Comparison of ENCODE assay signal across 8 mouse cellular contexts in the genomic region with DNA sequence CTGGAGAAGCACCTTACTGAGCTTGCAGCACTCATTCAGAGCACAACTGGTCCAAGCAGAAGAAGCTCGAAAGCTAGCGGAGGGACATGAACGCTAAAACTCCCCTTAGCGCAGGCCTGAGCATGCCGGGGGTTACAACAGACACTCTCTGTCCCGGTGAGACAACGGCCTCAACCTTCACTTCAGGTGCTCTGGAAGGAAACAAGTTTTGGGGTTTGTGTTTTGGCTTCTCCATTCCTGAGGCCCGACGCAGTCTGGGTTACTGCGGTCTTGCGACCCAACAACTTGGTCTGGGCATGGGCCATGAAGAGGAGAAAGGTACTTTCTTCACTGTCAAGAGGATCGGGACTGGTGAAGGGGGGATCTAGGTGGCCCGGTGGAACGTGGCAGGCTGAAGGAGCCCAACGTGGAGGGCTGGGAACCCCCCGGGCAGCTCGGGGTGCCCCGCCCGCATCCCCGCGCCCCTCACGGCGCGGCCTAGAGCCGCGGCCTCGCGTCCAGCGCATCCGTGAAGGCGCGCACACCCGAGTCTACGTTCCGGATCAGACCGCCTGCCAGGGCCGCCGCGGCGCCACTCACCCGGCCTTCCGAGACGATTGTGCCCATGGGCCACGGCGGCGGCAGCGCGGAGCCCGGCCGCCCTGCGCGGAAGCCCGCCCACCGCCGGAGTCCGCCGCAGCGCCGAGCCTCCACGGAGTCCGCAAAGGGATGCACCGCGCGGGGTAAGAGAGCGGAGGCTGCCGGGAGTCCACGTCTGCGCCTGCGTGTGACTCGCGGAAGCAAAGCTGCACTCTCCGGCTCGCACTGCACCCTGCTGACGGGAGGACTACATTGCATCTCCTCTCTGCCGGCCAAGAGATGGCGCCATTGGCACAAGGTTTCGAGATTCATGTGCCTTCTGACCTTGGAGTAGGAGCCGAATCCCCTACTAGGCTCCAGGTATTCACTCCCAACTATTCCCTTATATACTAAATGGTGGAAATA. TPM values are rescaled to one million over a fixed set of nuclear protein-coding genes. Genes with fewer than 3 reads are reported as not detected.
A peak's percentile ranks its signal among the peaks of the same experiment; 100 is the strongest.
DNase-seq lines count a peak whose midpoint lies in the region; ATAC-seq and TF ChIP-seq lines count a peak whose summit lies in the region.

No protein-coding gene starts in this region.

- H3K4me2 ChIP-seq in hindbrain, embryonic 13.5 days: peak overlapping the region; percentile 76

- H3K27ac ChIP-seq in hindbrain, embryonic 13.5 days: peak overlapping the region; percentile 78

- CTCF ChIA-PET in Patski (lab: Charles Lee): interaction anchor here (0.6 to 1.8 kb wide), 12 partner anchors 10 to 116 kb away, joined by 3 to 6 read pairs (median 4); no protein-coding TSS in a partner anchor

- H3K27me3 ChIP-seq in Patski: peaks cover 4% of the 10 kb centered on the region
- H3K27me3 ChIP-seq in hindbrain, embryonic 13.5 days: no peaks in the 10 kb centered on the region

- H3K4me3 ChIP-seq in hindbrain, embryonic 13.5 days: peak overlapping the region; percentile 96

- peak overlapping the region; percentile 93 for H3K9ac ChIP-seq in hindbrain, embryonic 13.5 days

- in situ Hi-C loops in Patski (cut with MboI; ENCODE audit: low pct_unique_long_range_greater_than_20kb): no loop called here

- peaks cover 32% of the 10 kb centered on the region for H3K36me3 ChIP-seq in hindbrain, embryonic 13.5 days

- POLR2A ChIA-PET in Patski (lab: Charles Lee): no interaction called here

- no peaks in the 10 kb centered on the region for H3K9me3 ChIP-seq in hindbrain, embryonic 13.5 days

- ATAC-seq in Patski: peak; percentile 98
- ATAC-seq in hindbrain, embryonic 13.5 days (ENCODE audit: low FRiP score): peak; percentile 100

- DNase-seq in Patski (ENCODE audit: low read depth, low spot score): peak; percentile 60
- DNase-seq in cerebellum, postnatal 14 days: peak; percentile 96 to 98
- DNase-seq in frontal cortex, postnatal 14 days (ENCODE audit: low spot score in 2 of 2): peak; percentile 90 to 93
- DNase-seq in layer of hippocampus, postnatal 25 days (ENCODE audit: extremely low spot score in 1 of 2, low spot score in 1 of 2): peak; percentile 93 to 97
- peak; percentile 94 for DNase-seq in lung, postnatal 25 days (ENCODE audit: low spot score)
- peak; percentile 96 for DNase-seq in retina, embryonic 14.5 days (ENCODE audit: low spot score)
- DNase-seq in thymus, postnatal 4 days: peak; percentile 97

- TF ChIP-seq CTCF in Patski (IDR thresholded peaks at IDR 0.05): peak; percentile 100

- peaks cover 17% of the 10 kb centered on the region for H3K4me1 ChIP-seq in hindbrain, embryonic 13.5 days (replicated peaks)

- under 1% methylated on average over 78 of the region's 78 CpGs for WGBS in hindbrain, embryonic 13.5 days

RNA-seq across cellular contexts. Expression of a gene that starts 1.2 kb away (rescaled TPM):
- polyA plus RNA-seq in Patski (2021): 141 TPM
- 141 and 142 TPM in 2 replicates for polyA plus RNA-seq in hindbrain, embryonic 13.5 days (2015; fragmentation: Nextera tagmentation; extraction: Ambion mirVana)
- total RNA-seq in layer of hippocampus, postnatal 25 days (2021): 10 to 100 TPM; 83.5 to 87.1 TPM

RNA-seq across cellular contexts. Expression of a gene that starts 23.3 kb away (rescaled TPM):
- polyA plus RNA-seq in Patski (2021): not detected
- polyA plus RNA-seq in hindbrain, embryonic 13.5 days (2015; fragmentation: Nextera tagmentation; extraction: Ambion mirVana): not detected in 2 replicates
- total RNA-seq in layer of hippocampus, postnatal 25 days (2021): not detected

RNA-seq across cellular contexts. Expression of a gene that starts 39.8 kb away (rescaled TPM):
- not detected for polyA plus RNA-seq in Patski (2021)
- polyA plus RNA-seq in hindbrain, embryonic 13.5 days (2015; fragmentation: Nextera tagmentation; extraction: Ambion mirVana): 0.04 TPM in 1 of 2 replicates, not detected in the other
- total RNA-seq in layer of hippocampus, postnatal 25 days (2021): under 1 TPM in 1 of 2 experiments, not detected in 1; 0.12 TPM

RNA-seq across cellular contexts. Expression of a gene that starts 48.9 kb away (rescaled TPM):
- 21.2 TPM for polyA plus RNA-seq in Patski (2021)
- polyA plus RNA-seq in hindbrain, embryonic 13.5 days (2015; fragmentation: Nextera tagmentation; extraction: Ambion mirVana): 27.3 and 27.5 TPM in 2 replicates
- 10 to 100 TPM; 31.2 to 34.8 TPM for total RNA-seq in layer of hippocampus, postnatal 25 days (2021)

Comparison
In these comparisons a context has a peak if more than half of its experiments do, and no peak if none do; other contexts are left out.
1. Peak in every context shown above with its lines: DNase-seq, ATAC-seq, H3K4me3 ChIP-seq and H3K27ac ChIP-seq.